Mouse (Mus musculus) lung, postnatal 0 days (tissue): Measurements from ENCODE around the gene Gpr132. TPM values are rescaled to one million over a fixed set of nuclear protein-coding genes. Genes with fewer than 3 reads are reported as not detected.

Experiments
- ATAC-seq: fragments of 200-750 bp; cut with Nextera tagmentation; 2 replicates; pipeline ENCODE4 v1.8.0; 2017; ENCODE audit warnings: moderate library complexity
- DNase-seq: peaks from one replicate; pipeline ENCODE4 v3.0.0-alpha.2; 2016; ENCODE audit warnings: low spot score
- H3K27ac ChIP-seq: fragments of 300-500 bp; sonication (generic); 2 replicates; pipeline ENCODE4 v1.5.1; 2014; ENCODE audit warnings: antibody characterized with exemption, mild to moderate bottlenecking, low read length, mixed read lengths
- H3K27me3 ChIP-seq: fragments of 300-500 bp; sonication (generic); replicated peaks from 2 replicates; pipeline ENCODE4 v1.6.1; 2014; ENCODE audit warnings: low read length, mixed read lengths; ENCODE audit not compliant: insufficient read depth
- H3K36me3 ChIP-seq: fragments of 300-500 bp; sonication (generic); 2 replicates; pipeline ENCODE4 v1.6.1; 2014; ENCODE audit warnings: low read length, mixed read lengths; ENCODE audit not compliant: insufficient read depth
- H3K4me1 ChIP-seq: fragments of 300-500 bp; sonication (generic); 2 replicates; pipeline ENCODE4 v1.6.1; 2014; ENCODE audit warnings: antibody characterized with exemption, low read depth, low read length, mixed read lengths; ENCODE audit not compliant: insufficient read depth
- H3K4me2 ChIP-seq: fragments of 300-500 bp; sonication (generic); replicated peaks from 2 replicates; pipeline ENCODE4 v1.6.1; 2014; ENCODE audit warnings: low read depth, mild to moderate bottlenecking, low read length, moderate library complexity, mixed read lengths
- H3K4me3 ChIP-seq: fragments of 300-500 bp; sonication (generic); 2 replicates; pipeline ENCODE4 v1.5.1; 2014; ENCODE audit warnings: low read depth, low read length
- H3K9ac ChIP-seq: fragments of 300-500 bp; sonication (generic); replicated peaks from 2 replicates; pipeline ENCODE4 v1.6.1; 2014; ENCODE audit warnings: low read depth, mild to moderate bottlenecking
- H3K9me3 ChIP-seq: fragments of 300-500 bp; sonication (generic); 2 replicates; pipeline ENCODE4 v1.6.1; 2016; ENCODE audit warnings: low read length, mixed read lengths
- CTCF ChIP-seq: IDR thresholded peaks from 2 replicates; pipeline ENCODE4 v1.5.1; 2016; ENCODE audit warnings: antibody characterized with exemption, mild to moderate bottlenecking
- EP300 ChIP-seq: IDR thresholded peaks from 2 replicates; pipeline ENCODE4 v1.6.1; 2016; ENCODE audit warnings: antibody characterized with exemption, mild to moderate bottlenecking, control low read depth
- WGBS: fragments of 180-500 bp; shearing (Covaris S2); extraction: QIAGEN DNeasy Blood & Tissue Kit; methylation state at CpG from one replicate; pipeline ENCODE4 v1.1.7; 2014; 5-methylcytosine and 5-hydroxymethylcytosine counted together
- polyA plus RNA-seq: library from polyadenylated mRNA; unstranded; fragments of >200 nt; fragmentation: Nextera tagmentation; extraction: Ambion mirVana; gene quantifications from 2 replicates; pipeline ENCODE4 v1.2.1, GENCODE M21; 2015

The Gpr132 gene
- polyA plus RNA-seq, 1 experiment from 2014 or later: 0.25 TPM

GRCm38 (mm10) chr12:112912951-112913745, 45.1 kb upstream of the Gpr132 start:
- Histone ChIP-seq H3K9me3 (no peaks in the 10 kb centered on the region), H3K4me1 (no peaks in the 10 kb centered on the region), H3K36me3 (peaks cover 17% of the 10 kb centered on the region), H3K27ac (no peak overlapping the region), H3K27me3 (no peaks in the 10 kb centered on the region), H3K9ac (no peak overlapping the region), H3K4me2 (no peak overlapping the region), H3K4me3 (no peak overlapping the region)
- no peak for TF ChIP-seq CTCF
- no peak for ATAC-seq
- no peak for DNase-seq
- 87% methylated on average over 28 of the region's 28 CpGs for WGBS

GRCm38 (mm10) chr12:112911701-112912100, 43.7 kb upstream of the Gpr132 start:
- no peaks in the 10 kb centered on the region for H3K4me1 ChIP-seq
- WGBS: 87% methylated on average over 17 of the region's 17 CpGs
- no peak overlapping the region for H3K4me3 ChIP-seq
- H3K9ac ChIP-seq: no peak overlapping the region
- ATAC-seq (no peak), DNase-seq (no peak)
- H3K4me2 ChIP-seq: no peak overlapping the region
- H3K36me3 ChIP-seq: peaks cover 17% of the 10 kb centered on the region
- TF ChIP-seq CTCF (no peak), EP300 (no peak)
- H3K9me3 ChIP-seq: no peaks in the 10 kb centered on the region
- H3K27ac ChIP-seq: no peak overlapping the region
- H3K27me3 ChIP-seq: no peaks in the 10 kb centered on the region

- WGBS: 91% methylated on average over 22 of the region's 22 CpGs
- no peak for TF ChIP-seq CTCF
- TF ChIP-seq EP300: no peak
- Histone ChIP-seq H3K9ac (no peak overlapping the region), H3K36me3 (peaks cover 17% of the 10 kb centered on the region), H3K27ac (no peak overlapping the region), H3K4me2 (no peak overlapping the region), H3K9me3 (no peaks in the 10 kb centered on the region), H3K4me1 (no peaks in the 10 kb centered on the region), H3K27me3 (no peaks in the 10 kb centered on the region), H3K4me3 (no peak overlapping the region)
- ATAC-seq (no peak), DNase-seq (no peak)
Measured at GRCm38 (mm10) chr12:112908991-112909390, 41.0 kb upstream of the Gpr132 start.

GRCm38 (mm10) chr12:112905001-112905400, 37.0 kb upstream of the Gpr132 start:
- TF ChIP-seq EP300 (no peak), CTCF (no peak)
- no peaks in the 10 kb centered on the region for H3K27me3 ChIP-seq
- H3K4me2 ChIP-seq: no peak overlapping the region
- 87% methylated on average over 5 of the region's 5 CpGs for WGBS
- H3K27ac ChIP-seq: no peak overlapping the region
- DNase-seq (no peak), ATAC-seq (no peak)
- no peak overlapping the region for H3K9ac ChIP-seq
- H3K4me3 ChIP-seq: no peak overlapping the region
- peaks cover 3% of the 10 kb centered on the region; the same call in 1 of the 2 replicates for H3K36me3 ChIP-seq
- no peaks in the 10 kb centered on the region for H3K4me1 ChIP-seq
- H3K9me3 ChIP-seq: no peaks in the 10 kb centered on the region

GRCm38 (mm10) chr12:112903941-112904340, 35.9 kb upstream of the Gpr132 start:
- Histone ChIP-seq H3K9ac (no peak overlapping the region), H3K4me1 (no peaks in the 10 kb centered on the region), H3K9me3 (no peaks in the 10 kb centered on the region), H3K27me3 (no peaks in the 10 kb centered on the region), H3K4me2 (no peak overlapping the region), H3K36me3 (peaks cover 3% of the 10 kb centered on the region; the same call in 1 of the 2 replicates), H3K27ac (no peak overlapping the region), H3K4me3 (no peak overlapping the region)
- 50% methylated on average over 8 of the region's 8 CpGs for WGBS
- TF ChIP-seq EP300 (no peak), CTCF (no peak)
- DNase-seq: no peak
- ATAC-seq: no peak

- no peak for ATAC-seq
- TF ChIP-seq CTCF: no peak
- no peak for TF ChIP-seq EP300
Measured at GRCm38 (mm10) chr12:112900641-112901040, 32.6 kb upstream of the Gpr132 start.

More at GRCm38 (mm10) chr12:112900641-112901040, 32.6 kb upstream of the Gpr132 start:
- 73% methylated on average over 9 of the region's 9 CpGs for WGBS
- Histone ChIP-seq H3K27me3 (no peaks in the 10 kb centered on the region), H3K4me2 (no peak overlapping the region), H3K4me1 (no peaks in the 10 kb centered on the region; the same call in 1 of the 2 replicates), H3K9me3 (no peaks in the 10 kb centered on the region), H3K4me3 (no peak overlapping the region), H3K36me3 (no peaks in the 10 kb centered on the region), H3K27ac (no peak overlapping the region), H3K9ac (no peak overlapping the region)
- DNase-seq: no peak
